Mouse (Mus musculus): ENCODE results near the gene Ccdc96.

DNA sequence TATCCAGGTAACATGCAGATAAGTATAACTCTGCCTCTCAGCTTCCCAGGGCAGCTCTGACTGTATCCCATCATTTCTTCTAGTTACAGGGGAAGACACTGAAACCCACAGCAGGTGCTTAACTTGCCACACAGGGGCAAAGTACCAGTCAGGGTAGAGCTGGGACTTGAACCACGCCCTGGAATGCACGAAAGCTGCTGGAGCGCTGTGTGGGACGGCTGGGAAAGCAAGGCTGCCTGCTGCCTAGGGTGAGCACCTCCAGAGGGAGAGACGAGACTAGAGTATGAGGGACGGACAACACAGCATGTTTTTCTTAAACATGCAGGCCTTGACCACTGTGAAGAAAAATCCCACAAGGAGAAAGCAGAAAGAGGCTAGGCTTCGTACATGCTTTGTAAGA, 20.8 kb downstream of the Ccdc96 start:
- TF ChIP-seq POLR2A (IDR thresholded peaks at IDR 0.05; ENCODE audit: borderline replicate concordance, insufficient read depth, low read length) (no peak), CTCF (IDR thresholded peaks at IDR 0.05; ENCODE audit: borderline replicate concordance, insufficient read depth, low read depth, low read length) (no peak)
